Mouse (Mus musculus) kidney, adult 8-10 months (tissue): ENCODE measurements at regions not wholly inside any gene's neighbourhood (a gene's known extent, or its start where the extent isn't known, plus 50 kb on each side); places are given as distances from the start of the nearest gene placed in this dataset.

Source experiments
- DNase-seq, 2 experiments: peaks; one replicate each; pipeline ENCODE4 v3.0.0; 2022

DNA sequence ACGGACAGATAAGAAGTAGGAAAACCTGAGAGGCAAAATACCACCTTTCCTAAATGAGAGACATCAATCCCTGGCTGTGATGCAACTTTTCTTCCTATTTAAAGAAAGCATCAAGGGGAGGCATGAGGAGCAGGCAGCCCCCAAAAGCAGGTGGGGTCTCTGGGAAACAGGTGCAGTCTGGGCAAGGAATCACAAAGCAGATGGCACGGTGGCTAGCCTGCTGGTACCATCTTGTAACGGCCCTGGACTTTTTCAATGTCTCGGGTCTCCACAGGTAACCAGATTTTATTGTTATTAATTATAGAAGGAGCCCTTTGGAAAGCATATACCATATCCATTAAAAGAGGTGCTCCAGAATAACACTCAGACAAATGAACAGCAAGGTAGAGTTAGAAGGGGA lies 219.6 kb downstream of the Galc start:
- no peak for DNase-seq

DNA sequence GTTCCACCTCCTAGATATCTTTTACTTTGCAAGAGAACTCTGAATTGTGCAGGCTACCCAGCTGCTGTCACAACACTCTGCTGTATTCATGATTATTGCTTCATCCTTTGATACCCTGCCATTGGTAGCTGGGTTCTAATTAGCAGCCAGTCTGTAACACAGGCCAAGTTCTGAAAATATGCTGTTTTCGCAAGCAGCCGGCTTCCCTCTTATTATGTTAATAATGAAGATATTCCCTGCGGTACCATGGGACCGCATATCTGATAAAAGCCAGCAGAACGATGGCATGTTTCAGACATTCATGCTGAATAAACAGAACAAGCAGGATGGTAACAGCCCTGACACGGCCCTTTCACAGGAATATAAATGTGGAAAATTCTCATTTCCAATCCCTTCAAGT lies 235.6 kb downstream of the Galc start:
- no peak for DNase-seq

DNA sequence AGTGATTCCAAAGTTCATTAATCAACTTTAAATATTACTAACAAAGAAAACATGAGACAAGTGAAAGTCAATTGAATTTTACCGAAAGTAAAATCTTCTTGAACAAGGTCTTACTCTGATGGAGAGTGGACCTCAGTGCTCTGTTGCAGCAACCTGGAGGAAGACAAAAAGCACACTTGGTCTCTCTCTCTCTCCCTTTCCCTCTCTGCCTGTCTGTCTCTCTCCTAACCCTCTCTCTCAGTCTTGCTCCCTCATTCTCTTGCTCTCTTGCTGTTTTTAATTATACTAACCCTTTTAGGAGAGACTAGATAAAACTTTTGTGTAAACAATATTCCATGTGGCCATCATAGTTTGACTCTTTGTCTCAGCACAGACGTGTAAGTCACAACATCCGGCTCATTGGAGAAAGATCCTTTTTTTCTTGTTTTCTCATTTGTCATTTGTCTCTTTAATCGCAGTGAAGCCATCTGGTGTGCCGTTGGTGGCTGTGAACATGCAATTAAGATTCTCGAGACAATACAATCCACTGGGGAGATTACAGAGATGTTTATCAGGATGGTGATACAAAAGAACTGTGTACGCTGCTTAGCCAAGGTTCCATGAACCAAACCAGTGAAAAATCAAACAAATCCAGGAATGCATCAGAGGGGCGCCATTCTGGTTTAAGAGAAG lies 244.5 kb downstream of the Galc start:
- no peak for DNase-seq

DNA sequence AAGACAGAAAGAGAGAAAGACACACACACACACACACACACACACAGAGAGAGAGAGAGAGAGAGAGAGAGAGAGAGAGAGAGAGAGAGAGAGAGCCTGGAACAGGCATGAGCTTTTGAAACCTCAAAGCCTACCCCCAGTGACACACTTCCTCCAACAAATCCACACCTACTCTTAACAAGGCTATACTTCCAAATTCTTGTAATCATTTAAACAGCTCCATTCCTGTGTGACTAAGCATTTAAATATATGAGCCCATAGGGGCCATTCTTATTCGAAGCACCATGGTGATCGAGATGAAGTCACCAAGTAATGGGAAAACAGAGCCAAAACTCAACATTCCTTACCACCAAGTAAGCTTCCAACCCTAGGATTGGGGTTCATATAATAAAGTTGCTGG lies 250.1 kb downstream of the Galc start:
- no peak for DNase-seq

DNA sequence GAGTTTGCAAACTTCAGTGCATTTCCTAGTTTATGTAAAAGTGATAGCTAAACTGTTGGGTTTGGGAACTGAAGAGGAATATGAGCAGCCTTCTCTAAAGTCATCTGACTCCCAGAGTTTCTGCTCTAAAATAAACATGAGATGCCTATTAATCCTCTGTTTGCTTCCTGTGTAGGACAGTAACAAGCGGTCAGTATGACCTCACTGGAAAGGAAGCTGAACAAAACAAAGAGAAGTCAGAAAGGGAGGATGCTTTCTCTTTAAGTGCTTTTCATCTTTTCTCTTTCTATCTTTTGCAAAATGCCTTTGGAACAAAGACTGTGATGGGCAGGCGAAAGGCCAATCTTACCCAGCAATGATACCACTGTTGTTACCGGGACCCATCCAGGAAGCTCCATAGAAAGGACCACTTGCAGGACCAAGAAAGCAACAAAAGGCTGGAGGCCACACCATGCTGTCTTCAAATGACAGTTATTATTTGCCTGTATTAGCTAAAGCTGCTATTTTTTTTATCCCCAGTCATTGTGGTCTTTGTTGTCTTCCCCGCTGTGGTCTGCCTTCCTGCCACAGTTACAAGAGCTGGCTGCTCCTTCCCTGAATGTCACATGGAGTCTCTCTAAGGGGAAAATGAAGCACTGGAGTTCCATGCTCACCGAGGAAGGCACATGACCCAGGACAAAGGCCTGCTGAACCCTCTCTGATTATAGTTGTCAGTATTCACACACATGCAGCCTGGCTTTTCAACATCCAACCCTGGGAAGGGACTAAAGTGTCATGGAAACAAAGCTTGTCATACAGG lies 253.4 kb downstream of the Galc start:
- DNase-seq = no peak

DNA sequence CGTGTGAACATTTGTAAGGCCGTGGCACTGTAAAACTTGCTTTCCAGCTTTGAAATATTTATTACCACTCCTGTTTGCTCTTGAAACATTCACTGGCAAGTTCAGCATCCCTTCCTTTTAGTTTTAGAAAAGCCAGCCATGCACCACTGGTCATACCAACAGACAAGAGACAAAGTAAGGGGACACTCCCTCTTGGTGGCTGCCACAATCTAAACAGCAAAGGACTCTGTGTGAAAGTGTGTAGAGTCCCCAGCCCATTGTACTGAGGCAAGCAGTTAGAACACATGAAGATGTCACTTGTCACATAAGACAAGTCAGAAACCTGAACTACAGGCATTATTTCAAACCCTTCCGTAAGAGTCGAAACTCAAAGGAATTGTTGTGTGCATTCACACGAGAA lies 257.0 kb downstream of the Galc start:
- DNase-seq = no peak

DNA sequence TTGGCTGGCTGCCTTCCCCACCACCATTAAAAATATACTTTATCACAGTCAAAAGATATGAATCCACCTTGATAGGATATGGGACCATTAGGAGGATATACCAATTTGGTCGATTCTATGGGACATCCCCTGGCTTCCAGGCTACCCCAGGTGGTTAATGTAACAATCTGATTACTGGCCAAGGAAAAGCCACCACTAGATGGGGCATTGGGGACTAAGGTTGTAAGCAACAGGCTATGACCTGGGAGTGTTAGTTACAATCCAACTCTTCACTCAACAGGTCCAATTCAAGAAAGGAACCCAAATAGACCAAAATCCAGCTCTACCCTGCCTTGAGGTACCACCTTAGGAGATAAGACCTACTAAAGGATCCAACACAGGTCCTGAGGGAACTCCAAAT lies 264.4 kb downstream of the Galc start:
- no peak for DNase-seq

DNA sequence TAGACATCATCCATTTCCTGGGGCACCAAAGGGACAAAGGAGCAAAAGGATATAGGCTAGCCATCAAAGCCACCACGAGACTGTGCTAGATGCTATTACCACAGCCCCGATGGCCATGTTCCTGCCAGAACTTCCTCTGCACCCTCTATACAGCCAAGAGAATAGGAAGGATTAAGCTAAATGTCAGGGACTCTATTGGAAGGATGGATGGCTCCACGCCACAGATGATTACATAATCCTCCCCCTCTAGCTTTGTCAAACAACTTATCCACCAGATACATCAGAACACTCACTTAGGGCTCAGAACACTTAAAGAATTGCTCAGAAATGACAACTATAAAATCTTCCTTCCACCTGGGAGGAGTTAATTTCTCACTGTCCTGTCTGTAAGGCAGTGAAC lies 265.3 kb downstream of the Galc start:
- no peak for DNase-seq

DNA sequence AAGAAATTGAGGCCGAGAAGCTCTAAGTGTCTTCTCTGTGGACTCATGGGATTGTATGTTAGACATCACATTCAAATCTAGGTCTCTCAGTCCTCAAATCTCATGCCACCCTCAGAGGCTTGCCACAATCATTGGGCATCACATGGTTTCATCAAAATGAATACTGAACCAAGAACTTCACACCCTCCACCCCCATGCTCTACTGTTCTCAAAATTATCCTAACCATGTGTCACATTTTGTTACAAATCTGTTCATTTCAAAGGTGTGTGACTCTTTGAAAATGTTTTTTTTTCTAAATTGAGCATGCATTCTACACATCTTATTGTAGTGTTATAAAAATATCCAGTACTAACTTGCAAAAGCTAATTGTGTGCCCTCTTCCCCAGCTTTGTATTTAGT lies 275.9 kb downstream of the Galc start:
- no peak for DNase-seq

DNA sequence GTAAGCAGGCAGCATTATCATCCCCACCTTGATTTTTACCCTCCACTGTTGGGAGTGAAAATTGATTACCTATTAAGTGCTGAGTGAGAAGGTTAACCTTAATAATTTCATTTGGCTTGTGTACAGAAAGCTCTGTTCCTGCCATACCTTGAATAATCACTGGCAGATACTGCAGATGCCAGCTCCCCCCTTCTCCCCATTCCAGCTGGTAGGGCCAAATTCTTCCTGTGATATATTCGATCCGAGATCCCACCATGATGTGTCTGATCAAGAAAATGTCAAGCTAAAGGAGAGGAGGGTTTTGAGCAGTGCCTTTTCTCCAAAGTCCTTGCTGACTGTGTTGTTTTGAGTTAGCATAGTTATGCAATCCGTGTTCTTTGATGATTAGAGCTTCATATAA lies 280.6 kb downstream of the Galc start:
- DNase-seq = no peak

DNA sequence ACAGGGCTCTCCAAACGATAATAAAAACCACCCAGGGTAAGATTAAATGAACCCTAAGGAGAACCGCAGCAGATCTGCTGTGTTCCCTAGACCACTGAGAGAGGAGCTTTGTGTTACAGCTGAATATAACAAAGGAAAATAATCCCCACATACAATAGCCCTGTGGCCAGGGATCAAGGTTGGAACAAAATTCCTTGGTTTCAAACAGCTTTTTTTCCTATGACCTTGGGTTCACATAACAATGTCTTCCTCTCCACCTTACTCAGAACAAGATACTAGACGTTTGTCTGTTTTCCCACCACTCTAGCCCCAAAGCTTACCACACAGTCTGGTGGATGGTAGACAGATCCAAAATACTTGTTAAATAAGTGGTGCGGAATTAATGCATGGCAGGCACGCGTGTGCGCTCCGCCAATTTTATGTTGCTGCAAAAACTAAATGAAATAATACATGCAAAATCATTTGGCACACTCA lies 281.0 kb downstream of the Galc start:
- DNase-seq = no peak

DNA sequence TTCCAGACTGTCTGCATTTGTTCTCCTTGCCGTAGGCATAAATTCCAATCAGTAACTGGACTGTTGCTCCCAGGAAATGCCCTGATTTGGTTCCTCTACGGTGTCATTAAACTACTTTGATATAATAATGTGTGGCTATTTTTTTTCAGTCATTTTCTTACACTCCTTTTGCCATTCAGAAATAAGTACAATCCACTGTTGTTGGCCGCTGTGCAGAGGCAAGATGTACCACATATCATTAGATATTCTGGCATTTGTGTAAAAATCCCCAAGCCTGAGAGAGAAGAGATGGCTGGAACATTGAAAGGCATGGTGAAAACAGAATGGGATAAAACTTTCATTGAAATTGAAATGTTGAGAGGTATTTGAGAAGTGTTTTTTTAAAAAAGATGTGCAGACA lies 281.6 kb downstream of the Galc start:
- DNase-seq = no peak

DNA sequence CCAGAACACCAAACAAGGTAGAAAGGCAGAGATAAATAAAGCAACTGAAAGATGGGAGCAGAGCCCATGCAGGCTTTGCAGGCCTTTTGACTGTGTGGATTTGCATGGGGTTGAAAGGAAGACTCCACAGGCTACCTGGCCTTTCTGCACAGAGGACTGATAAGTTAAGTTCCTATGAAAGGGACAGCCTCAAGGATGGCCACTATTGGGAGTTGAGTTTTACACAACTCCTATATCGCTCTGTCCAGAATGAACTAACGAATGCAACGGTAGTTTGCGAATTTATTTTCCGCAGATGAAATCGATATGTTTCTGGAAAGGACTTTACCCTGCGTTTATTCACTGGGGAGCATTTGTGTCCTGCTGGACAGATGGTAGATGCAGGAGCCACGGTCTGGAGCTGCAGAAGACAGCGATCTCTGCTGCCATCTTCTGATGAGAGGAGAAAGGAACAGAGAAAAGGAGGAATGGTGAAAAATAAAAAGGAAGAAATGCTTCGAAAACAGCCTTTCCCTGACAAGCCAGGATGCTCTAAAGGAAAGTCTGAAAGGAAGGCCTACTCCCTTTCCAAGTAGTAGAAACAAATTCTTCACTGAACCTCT lies 285.2 kb downstream of the Galc start:
- no peak for DNase-seq

DNA sequence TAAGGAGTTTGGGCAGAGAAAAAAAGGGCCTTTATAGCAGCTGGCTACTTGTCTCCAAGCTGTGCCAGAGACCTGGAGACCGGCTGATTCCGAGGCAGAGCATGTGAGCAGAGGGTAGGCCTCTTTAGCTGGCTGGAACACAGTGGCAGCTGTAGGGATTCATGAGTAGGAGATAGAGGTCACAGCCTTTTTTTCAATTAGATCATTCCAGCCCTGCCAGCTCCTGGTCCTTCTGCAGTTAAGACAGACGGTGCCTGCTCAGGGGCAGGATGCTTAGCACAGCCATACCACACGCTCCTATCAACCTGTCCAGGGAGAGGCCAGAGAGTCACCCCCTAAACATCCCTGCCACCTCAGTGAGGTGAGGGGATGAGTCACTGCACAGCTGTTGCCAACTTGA lies 302.1 kb downstream of the Galc start:
- DNase-seq = no peak

DNA sequence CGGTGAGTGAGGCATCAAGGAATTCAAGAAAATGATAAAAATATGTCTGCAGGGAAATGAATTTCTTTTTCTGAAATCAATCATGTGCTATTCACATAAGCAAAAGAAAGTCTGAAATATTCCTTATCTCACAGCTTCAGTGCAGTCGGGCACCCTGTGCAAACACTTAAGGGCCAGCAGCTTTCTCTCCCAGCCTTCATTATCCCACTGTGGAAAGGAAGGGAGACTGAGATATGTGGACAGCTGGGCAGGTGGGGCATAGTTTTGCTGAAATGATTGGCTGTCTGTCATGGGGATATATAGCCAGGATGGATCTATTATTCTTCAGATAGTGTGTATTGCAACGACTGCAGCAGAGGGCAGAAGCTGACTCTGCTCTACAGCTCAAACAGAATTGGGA lies 305.9 kb downstream of the Galc start:
- no peak for DNase-seq

DNA sequence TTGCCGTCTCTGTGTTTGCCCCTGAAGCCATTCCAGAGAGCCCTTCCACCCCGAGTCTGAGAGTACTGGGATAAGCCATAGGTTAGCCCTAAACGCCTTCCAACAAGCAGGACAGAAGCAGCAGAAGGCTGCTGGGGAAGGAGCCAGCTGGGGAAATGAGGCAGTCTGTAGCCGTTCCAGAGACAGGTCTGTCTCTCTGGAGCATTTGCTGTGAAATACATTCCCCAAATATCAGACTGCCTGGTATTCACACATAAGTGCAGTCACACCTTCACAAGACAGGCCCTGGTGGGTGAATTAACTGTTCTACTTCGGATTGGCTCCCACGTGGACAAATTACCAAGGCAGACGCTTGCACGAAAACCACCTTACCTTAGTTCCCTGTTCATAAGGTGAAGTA lies 307.1 kb downstream of the Galc start:
- no peak for DNase-seq

DNA sequence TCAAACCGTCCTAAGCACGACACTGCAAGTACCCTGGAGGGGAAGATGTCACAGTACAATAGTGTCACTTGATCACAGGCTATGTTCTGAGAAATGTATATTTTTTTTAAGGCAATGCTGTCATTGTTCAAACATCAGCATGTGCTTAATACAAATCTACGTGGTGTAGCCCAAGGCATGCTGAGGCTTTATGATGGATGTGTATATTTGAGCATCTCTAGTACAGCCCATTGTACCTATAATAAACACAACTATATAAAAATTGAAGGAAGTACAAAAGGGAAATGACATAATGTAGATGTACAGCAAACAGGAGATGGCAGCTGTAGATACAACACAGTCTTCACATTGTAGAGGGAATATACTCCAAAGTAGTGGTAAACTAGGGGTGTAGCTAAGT lies 309.2 kb downstream of the Galc start:
- DNase-seq = no peak

DNA sequence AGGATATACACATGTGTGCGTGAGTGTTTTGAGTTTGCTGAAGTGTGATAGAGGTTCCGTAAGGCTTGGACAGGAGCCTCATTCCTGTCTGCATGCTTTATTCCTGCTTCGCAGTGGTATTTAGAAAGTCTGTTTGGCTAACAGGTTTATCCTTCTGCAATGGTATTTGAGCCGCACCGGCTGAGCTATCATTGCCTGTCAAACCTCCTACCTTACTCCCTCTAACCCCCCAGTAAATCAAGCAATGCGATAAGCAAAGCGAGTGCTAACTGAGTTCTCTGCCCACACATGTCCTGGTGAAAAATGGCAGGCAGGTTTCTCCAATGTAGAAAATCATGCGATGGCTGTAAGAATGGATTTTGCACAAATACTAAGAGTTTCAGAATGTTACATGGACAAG lies 311.8 kb downstream of the Galc start:
- DNase-seq = no peak

DNA sequence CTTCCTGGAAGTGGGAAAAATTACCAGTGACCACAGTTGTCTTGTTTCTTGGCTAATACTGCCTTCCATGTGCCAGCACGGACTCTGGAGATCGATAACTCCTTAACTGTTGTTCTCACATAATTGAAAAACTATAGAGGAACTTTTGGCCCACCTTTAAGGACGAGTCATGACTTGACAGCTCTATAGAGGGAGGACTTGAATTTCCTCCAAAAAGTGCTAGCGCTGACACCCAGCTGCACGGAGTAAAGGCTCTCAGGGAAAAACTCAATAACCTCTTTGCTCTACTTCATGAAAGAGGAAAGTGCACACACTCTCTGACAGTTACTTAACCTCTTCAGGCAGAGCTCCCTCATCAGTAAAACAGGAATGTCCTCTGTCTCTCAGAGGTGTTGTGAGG lies 320.9 kb downstream of the Galc start:
- no peak for DNase-seq

DNA sequence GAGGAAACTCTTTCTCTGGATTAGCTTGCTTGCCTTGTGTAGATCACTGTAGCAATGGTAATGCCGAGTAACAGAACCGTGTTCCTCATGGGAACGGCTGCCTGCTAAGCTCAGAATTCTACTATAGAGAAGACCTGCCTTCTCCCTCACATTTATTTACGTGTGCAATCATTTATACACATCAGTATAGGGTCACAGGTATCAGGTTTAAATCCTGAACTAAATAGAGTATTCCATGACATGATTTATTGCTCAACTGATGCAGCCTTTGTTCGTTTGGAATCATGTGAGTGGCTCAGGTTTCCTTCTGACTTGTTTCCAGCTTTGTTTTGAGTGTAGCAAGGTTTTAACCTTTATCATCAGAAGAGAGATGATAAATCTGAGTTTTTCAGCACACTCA lies 329.4 kb downstream of the Galc start:
- no peak for DNase-seq

DNA sequence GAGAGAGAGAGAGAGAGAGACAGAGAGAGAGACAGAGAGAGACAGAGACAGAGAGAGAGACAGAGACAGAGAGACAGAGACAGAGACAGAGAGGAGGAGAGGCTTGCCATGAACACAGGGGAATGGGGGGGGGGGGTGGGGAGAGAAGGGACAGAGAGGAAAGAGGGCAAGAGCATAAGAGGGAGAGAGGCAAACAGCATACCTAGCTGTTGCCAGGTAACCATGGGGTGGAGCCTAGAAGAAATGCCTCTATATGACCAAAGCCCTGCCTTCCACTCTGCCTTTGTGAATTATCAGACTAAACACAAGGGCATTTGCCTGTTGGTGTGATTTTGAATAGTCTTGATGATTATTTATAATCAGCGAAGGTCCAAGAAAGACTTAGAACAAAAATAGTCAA lies 332.2 kb downstream of the Galc start:
- DNase-seq = no peak

DNA sequence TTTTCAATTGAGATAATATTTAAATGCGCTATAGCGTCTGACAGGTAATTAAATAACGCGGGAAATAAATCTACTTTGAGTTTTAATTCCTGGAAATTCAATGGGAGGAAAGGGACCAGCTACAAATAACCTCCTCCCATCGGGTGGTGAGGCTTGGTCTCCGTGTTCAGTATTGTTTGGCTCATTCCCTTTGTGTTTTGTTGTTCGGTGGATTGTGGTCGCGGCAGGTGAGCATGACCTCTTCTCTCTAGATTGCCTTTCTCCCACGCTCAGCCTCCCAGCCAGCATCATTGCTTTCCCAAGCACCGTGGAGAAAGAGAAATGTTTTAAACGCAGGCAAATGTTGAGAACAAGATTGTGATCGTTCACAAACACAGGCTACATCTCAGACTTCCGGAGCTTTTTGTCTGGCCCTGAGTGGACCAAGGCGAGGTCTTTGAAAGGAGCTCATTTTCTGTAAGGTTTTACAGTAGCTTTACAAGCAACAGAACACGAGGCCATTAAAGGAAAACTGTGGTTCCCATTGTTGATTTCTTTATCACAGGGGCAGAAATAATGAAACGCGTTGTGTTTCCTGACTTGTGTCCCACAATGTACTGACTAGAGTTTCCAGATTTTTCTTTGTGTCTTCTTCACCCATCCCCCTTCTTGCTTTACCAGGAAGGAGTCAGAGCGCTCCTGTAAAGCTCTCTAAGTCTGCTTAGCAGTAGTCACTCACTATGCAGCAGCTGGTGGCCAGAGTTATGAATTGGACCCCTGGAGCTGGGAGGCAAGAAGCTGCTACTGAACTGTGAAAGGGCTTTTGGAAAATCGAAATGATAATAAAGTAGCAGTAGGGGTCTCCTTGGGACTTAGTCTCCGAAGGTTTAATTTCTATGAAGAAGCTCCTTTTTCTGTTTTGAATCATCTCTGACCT lies 337.7 kb downstream of the Galc start:
- DNase-seq = no peak

DNA sequence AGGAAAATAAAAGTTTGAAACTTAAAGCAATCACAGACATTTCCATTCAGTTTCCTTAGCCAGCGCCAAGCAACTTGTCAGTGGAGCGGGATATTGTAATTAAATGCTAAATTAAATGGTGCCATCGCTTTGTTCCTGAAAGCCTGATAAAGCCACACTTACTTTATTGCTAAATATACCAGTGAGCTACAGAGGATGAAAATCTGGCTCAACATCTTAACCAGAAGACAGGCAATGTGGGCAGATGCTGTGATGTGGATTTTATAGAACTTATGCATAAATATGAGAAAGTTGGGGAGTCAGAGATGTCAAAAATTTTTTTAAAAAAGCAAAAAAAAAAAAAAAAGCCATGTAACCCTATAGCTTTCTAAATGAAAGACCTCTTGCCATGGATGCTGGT lies 340.8 kb downstream of the Galc start:
- no peak for DNase-seq
